Mouse (Mus musculus): ENCODE data around the gene Cd2. TPM values are rescaled to one million over a fixed set of nuclear protein-coding genes. Genes with fewer than 3 reads are reported as not detected.

The Cd2 gene
- total RNA-seq, 2 experiments from 2014 or later, result not detected

DNA sequence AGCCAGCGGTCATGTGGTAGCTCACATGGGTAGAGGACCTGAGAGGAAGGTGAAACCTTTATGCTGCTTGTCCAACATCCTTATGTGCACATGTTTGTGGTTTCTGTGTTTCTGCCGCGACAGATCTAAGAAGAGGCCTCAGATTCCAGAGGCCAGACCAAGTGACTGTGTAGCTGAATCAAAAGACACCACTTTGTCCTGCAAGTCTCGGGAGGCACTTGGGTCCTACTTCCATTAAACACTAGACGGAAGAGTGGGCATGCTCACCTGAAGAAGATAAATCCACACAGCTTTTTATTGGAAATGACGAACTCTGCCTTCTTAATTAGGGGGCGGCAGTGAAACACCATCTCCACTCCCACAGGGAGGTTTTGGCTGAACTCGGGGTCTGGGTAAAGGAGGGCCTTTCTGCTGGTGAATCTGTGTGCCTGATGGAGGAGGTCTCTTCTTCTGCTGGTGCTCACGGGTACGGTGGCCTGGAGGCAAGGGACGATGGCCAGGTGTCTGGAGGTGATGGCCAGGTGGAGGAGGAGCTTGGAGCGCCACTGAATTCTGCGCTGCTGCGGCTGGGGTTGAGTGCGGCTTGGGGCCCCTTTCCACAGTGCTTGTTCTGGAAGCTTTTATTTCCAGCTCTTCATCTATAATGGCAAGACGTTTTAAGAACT, 12.0 kb downstream of the Cd2 start:
- no peak for DNase-seq (ENCODE audit: low spot score in 2 of 2)

DNA sequence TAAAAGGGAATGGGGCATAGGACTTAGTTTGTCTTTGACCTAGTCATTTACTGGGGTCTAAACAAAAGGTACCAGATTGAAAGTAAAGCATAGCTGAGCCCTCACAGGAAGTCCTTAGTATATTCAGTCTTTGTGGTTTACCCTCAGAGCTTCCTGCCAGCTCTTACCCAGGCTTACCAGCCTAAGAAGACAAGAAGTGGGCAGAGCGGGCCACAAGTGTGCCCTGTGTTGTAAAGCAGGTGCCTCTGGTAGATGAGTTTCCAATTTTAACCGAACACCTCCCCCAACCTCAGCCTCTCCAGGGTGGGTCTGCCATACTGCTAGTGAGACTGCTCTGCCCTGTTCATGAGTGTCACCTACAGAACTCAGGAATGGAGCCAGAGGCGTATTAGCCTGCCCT, 12.9 kb downstream of the Cd2 start:
- no peak for DNase-seq (ENCODE audit: low spot score in 2 of 2)

DNA sequence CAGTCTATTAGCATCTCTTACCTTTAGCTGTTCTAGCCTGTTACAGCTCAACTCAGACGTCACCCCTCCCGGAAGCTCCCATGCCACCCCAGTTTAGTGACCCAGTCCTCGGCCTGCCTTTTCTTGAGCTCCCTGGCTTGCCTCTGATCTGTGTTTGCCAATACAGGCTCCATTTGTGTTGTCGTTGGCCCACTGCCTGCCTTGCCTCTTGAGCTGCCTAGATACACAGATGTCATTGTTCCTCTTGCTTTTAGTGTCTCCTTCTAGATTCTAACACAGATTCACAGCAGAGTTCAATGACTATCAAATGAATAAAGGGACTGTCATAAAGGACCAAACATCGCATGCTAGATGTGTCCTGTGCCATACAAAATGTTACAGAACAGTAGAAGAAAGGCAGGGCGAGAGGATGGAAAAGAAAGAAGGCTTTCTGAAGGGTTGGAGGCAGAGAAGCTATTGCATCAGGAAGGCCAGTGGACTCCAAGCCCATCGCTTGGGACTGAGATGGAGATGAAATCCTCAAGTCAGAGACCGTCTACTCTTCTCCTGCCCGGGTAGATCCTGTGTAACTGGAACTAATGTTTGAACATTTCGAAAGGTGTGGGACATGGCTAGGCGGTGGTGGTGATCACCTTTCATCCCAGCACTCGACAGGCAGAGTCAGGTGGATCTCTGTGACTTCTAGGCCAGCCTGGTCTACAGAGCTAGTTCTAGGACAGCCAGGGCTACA, 13.5 kb downstream of the Cd2 start:
- DNase-seq (ENCODE audit: low spot score in 2 of 2), result peak; percentile 57 to 64

DNA sequence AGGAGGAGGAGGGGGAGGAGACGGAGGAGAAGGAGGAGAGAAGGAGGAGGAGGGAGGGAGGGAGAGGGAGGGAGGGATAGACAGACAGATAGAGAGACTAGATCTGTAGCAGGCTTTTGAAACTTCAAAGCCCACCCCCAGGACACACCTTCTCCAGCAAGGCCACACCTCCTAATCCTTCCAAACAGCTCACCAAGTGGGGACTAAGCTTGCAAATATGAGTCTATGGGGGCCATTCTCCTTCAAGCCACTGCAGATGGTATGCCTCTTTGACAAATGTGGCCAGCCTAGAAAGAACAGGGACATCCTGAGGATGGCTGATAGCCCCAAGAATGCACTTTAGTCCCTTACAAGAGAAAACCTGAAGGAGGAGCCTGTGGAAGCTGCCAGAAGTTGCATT, 15.6 kb downstream of the Cd2 start:
- no peak for DNase-seq (ENCODE audit: low spot score in 2 of 2)

DNA sequence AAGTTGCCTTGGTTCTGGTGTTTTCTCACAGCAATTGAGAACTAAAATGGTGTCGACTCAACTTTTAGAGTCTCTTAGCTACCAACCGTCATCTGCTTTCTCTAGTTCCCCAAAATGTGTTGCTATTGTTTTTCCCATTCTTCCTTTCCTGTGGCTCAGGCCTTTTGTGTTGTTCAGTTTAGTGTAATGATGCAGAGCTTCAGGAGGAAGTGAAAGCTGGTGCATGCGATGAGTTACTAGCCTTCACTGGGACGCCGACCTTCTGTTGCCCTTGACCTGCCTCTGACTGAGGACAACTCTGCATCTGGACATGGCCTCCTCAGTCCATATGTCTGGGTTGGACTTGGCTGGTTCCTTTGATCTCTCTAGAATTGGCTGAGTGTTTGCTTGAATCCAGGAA, 16.9 kb downstream of the Cd2 start:
- no peak for DNase-seq (ENCODE audit: low spot score in 2 of 2)

DNA sequence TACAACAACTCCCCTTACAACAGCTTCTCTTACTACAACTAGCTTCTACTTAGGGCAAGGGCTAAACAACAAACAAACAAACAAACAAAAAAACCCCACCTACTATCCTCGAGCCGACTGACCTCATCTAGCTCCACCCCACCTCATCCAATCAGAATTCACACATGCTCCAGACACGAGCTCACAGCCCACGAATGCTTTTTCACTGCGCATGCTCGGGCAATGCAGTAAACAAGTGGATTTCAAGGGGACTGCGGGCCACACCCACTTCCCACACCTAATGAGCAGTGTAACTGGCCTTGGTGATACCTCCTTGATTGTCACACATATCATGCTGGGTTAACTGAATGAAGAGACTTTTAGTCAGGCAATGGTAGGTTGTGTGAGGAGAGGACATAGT, 19.4 kb downstream of the Cd2 start:
- no peak for DNase-seq (ENCODE audit: low spot score in 2 of 2)

DNA sequence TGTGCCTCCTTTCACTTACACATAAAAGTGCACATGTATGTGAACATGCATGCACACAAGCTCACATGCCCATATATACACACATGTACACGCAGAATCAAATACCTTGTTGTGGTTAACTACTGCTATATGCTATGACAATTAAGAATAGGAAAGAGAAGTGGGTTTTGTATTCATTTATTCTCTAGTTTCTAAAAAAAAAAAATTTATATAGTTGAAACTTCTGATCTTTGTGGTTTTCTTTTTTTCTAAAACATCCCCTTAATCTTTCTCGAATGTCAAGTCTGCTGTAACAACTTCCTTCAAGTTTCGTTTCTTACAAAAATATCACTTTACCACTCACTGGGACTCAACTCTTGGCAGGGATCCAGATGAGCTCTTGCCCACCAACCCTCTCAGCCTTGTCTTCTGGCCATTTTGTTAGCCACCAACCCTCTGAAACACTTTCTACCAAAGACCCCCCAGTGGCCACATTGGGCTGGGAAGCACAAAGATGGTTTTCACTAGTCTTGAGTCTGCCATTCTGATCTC, 22.1 kb downstream of the Cd2 start:
- DNase-seq (ENCODE audit: low spot score in 2 of 2), result no peak

DNA sequence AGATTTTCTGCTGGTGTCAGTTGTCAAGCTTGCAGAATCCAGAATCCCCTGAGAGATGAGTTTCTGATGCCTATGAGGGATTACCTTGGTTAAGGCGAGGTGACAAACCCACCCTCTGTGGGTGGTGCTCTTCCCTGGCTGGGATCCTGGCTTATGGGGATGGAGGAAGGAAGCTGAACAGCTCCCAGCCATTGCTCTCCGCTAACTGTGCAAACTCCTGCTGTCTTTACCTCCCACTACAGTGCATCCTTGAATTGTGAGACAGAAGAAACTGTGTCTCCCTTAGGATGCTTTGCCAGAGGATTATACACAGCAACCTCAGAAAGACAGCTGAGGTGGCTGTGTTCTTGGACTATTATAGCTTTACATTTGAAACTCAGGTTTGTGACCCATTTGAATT, 28.8 kb downstream of the Cd2 start:
- DNase-seq (ENCODE audit: low spot score in 2 of 2), result no peak

DNA sequence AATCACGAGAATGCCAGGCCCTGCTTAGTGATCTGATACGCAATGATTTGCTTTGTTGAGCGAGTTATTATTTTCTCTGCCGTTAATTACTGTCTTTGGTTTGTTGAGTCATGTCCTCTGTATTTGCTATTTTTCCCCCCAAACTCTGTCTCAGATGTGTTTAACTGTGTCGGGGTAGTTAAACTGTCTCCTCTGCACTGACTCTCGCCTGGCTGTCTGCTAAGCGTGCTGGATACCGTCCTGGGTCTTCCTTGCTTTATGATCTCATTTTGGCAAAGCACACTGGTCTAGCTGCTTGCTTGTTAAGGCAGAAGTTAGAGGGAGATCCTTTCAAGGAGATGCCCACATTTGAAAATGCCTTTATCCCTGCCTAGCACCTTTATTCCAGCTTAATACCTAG, 31.6 kb downstream of the Cd2 start:
- no peak for DNase-seq (ENCODE audit: low spot score in 2 of 2)

DNA sequence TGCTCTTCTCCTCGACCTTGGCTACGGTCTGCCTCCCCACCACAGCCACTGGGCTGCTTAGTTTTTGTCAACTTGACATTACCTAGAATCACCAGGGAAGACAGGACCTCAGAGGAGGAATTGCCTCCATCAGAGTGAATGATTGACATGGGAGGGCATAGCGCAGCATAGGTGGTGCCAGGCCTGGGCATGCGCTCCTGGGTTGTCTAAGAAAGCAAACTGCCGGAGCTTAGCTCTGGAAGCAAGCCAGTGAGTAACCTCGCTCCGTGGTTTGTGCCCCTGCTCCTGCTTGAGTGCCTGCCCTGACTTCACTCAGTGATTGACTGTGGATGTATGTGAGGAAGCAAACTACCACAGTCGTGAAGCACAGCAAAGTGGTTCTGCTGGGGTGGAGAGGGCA, 35.6 kb downstream of the Cd2 start:
- no peak for DNase-seq (ENCODE audit: low spot score in 2 of 2)

DNA sequence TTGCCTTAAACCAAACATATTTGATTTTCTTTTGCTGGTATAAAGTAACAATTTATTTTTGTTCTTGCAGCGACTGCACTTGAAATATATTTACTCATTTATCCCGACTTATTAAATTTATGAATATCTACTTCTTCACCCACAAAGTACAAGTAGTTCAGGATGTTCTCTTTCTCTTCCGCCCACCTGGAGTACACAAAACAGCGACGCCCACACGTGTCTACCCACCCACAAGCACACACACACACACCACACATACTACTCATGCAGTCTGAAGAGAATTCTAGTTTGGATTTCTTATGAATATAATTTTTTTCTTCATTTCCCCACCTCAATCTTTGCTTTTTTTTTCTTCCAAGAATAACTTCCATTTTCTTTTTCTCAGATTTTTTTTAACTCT, 37.9 kb downstream of the Cd2 start:
- DNase-seq (ENCODE audit: low spot score in 2 of 2), result no peak

DNA sequence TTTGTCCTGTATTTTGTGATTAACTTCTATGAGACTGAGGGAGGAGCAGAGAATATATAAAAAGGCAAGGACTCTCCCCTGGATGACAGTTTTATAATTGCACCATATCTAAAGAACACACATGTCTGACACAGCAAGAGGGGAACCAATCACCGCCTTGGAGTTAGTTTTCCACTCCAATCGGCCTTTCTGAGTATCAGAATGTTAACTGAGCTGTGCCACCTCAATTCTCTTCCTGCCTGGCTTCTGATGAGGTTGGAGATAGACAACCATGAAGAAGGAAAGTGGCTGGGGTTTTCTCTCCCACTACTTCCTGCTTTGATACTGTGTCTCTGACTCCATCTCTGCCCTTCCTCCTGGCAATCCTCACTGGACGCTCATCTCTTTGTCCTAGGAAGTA, 42.5 kb downstream of the Cd2 start:
- no peak for DNase-seq (ENCODE audit: low spot score in 2 of 2)

DNA sequence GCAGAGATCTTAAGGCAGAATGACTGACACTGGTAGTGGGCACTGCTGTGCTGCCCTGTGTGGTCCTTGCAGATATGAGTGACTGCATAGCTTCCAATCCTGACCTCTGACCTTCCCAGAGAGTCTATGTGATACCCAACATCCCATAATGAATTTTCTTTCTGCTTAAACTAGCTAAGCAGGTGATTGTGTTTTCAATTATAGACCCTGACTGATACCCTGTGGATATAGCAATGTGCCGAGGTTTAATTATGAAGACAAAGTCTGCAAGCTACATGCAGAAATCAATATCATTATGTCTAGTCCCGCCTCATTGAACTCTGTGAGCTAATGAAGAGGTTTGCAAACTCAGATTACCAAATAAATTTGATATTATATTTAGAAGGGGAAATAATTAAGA, 44.7 kb downstream of the Cd2 start:
- no peak for DNase-seq (ENCODE audit: low spot score in 2 of 2)

DNA sequence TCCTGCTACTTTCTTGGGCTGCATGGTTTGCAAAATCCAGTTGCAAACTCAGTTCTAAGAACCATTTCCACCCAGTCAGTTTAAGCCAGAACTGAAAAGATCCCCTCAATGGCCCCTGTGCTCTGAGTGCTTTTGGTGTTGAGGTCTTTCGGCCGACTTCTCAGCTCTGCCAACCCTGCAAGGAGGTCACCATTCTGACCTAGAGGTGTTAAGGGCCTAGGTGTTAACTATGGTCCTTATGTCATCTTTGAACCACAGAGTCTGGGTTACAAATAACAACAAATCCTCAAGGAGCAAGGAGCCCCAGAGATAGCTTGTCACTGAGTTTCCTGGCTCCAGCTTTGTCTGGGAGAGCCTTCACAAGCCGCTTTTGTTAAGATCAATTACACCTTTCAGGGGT, 45.9 kb downstream of the Cd2 start:
- no peak for DNase-seq (ENCODE audit: low spot score in 2 of 2)

DNA sequence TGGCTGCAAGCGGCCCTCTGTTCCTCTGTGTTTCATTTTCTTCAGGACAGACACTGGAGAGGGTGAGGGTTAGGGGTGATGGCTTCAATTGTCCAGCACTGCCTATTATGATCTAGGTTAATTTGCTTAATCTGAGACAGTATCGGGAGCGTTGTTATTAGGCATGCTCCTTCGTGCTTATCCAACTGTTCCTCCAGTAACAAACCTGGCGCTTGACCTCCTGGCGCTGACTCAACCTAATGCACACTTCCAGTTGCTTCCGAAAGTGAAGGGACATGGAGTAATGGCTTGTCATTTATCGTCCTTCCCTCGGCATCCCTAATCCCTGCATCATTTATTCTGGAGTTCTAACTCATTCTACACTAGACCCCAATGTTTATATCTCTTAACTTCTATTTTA, 46.9 kb downstream of the Cd2 start:
- no peak for DNase-seq (ENCODE audit: low spot score in 2 of 2)

DNA sequence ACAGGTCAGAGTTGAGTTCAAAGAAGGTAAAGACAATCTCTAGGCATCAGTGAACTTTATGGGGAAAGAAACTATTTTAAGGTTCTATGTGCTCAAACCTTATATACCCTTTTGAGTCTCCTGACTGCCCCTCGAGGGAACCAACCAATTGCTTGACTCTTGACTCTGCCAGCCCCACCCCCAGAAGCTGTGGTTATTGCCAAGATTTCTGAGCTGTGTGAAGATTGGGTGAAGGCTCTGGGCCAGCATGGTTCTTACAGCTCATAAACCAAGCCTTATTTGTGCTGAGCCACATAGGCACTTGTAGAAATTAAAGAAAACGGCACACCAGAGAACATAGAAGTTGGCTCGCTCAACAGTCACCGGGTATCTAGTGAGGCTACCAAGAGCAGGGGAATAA, 48.5 kb downstream of the Cd2 start:
- DNase-seq (ENCODE audit: low spot score in 2 of 2), result no peak

DNA sequence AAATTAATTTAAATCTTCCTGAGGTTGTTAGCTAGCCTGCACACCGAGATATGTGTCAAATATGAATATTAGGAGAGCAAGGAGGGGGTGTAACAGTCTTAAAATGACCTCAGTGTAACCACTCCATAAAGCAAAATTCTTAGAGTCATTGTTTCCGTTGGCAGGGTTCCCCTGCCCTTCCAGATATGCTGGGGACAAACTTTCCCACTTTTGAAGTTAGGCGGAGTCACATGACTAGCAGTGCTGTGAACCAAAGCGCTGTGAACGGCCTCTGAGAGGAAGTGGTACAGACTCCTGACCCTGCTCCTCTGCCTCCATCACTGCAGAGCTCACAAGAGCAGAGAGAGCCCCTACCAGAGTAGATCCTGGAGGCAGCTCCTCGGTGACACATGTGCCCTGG, 49.0 kb downstream of the Cd2 start:
- no peak for DNase-seq (ENCODE audit: low spot score in 2 of 2)

DNA sequence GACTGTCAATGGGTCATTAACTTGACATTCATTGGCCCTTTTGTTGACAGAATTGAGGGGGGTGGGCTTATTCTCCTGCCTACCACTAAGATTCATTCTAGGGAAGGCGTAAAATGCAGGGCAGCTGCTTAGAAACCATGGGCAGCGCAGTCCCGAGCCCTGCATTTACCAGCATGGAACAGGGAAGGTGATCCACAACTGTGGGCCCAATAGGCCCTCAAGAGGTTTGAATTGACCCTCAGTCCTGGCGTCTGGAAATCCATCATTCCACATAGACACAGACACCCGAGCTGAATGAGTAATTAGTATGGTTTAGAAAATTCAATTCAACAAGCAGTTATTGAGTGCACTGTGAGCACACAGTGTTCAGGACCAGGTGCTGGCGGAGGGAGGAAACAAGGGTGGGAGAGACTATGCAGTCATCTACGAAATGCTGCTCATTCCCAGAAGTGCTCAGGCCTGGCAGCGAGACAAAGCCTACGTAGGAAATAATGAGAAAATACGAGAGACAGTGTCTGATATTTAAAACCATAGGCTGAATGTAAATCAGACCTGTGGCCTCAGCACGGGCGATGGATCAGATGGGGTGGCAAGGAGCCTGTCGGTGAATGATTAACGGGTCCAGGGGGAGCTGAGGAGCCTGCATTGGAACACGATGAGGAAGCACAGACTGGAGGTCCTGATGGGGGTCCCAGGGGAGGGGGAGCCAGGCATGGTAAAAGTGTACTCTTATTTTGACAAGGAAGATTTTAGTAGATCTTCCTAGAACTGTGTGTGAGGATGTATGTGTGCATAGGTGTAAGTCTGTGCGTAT, 50.5 kb downstream of the Cd2 start:
- DNase-seq (ENCODE audit: low spot score in 2 of 2), result peak; percentile 20 to 27

DNA sequence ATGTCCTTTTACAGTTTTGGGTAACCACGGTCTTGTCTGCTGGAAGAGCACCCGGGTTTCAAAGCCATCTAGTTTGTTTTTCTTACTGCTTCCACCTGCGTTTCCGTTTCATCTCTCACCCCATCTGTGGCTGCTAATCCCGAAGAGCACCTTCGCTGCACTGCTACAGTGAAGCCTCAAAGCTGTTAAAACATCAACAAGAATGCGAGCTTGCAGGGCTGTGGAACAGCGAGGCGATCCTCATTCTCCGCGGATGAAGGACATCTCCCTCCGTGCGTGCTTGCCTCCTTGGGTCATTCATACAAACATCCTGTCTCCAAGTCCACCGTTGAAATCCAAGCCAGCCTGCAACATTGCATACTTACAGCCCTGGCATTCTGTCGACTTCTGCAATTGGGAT, 51.5 kb downstream of the Cd2 start:
- no peak for DNase-seq (ENCODE audit: low spot score in 2 of 2)

DNA sequence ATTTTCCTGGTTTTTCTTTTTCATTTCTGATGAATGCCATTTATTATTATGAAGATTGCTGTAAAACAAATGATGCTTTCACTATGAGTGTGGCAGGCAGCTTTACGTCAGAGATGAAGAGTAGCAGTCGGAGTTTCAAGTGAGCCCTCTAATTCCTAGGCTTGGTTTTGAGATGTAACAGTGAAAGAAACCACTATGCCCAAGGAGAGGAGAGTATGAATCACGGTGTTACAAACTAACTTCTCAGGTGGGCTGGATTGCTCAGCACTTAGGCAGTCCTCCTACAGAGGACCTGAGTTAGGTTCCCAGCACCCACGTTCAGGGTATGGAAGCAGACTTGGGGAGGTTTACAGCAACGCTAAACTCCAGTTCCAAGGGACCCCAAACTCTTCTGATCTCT, 52.4 kb downstream of the Cd2 start:
- no peak for DNase-seq (ENCODE audit: low spot score in 2 of 2)

DNA sequence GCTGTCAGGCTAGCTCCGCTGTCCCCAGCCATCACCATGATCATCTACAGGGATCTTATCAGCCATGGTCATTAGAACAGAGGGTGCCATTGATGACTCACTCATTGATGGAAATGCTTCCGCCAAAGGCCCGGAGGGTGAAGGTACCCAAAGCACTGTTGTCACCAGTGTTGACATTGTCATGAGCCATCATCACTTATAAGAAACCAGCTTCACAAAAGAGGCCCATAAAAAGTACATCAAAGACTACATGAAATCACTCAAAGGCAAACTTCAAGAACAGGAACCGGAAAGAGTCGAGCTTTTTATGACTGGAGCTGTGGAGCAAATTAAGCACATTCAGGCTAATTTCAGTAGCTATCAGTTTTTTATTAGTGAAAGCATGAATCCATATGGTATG, 54.3 kb downstream of the Cd2 start:
- DNase-seq (ENCODE audit: low spot score in 2 of 2), result no peak

DNA sequence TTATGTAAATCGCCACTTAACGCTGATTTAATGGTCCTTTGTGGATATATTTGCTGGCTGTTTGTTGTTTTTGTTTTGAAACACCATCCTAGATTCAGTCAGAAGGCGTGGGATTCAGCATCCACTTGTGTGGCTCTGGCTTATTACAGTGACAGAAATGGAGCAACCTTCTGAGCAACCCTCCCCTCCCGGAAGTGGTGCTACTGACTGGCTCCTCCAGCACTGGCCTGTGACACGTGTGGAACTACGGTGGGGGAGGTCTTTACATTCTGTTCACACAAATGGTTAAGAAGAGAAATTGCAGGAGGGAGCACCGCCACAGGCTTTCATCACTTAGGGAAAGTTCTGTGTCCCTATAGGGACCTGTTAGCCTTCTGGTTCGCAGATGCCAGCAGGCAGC, 55.2 kb downstream of the Cd2 start:
- no peak for DNase-seq (ENCODE audit: low spot score in 2 of 2)
